Mouse (Mus musculus) hindbrain, embryonic 14.5 days (tissue): ENCODE measurements around the gene Trim7. TPM values are rescaled to one million over a fixed set of nuclear protein-coding genes. Genes with fewer than 3 reads are reported as not detected.
"Not testable (repeated sequence)": the region's sequence is repeated elsewhere in the genome, so short reads cannot be mapped to it uniquely, and the experiment has no call there.

Experiments
- ATAC-seq: fragments of 200-750 bp; cut with Nextera tagmentation; 2 replicates; pipeline ENCODE4 v1.8.0; 2017; ENCODE audit warnings: moderate number of reproducible peaks, mild to moderate bottlenecking, moderate TSS enrichment, moderate library complexity; ENCODE audit not compliant: low FRiP score
- DNase-seq: peaks from one replicate; pipeline ENCODE4 v3.0.0-alpha.2; 2015; ENCODE audit warnings: low spot score
- H3K27ac ChIP-seq: fragments of 300-500 bp; sonication (generic); 2 replicates; pipeline ENCODE4 v1.5.1; 2014; ENCODE audit warnings: mild to moderate bottlenecking, moderate library complexity
- H3K27me3 ChIP-seq: fragments of 300-500 bp; sonication (generic); 2 replicates; pipeline ENCODE4 v1.6.1; 2014; ENCODE audit warnings: mild to moderate bottlenecking, low read length, mixed read lengths; ENCODE audit not compliant: control insufficient read depth, insufficient read depth
- H3K36me3 ChIP-seq: fragments of 300-500 bp; sonication (generic); replicated peaks from 2 replicates; pipeline ENCODE4 v1.6.1; 2014; ENCODE audit not compliant: control insufficient read depth, insufficient read depth
- H3K4me1 ChIP-seq: fragments of 300-500 bp; sonication (generic); replicated peaks from 2 replicates; pipeline ENCODE4 v1.6.1; 2014; ENCODE audit warnings: antibody characterized with exemption, low read length, mixed read lengths; ENCODE audit not compliant: control insufficient read depth, insufficient read depth
- H3K4me2 ChIP-seq: fragments of 300-500 bp; sonication (generic); replicated peaks from 2 replicates; pipeline ENCODE4 v1.6.1; 2014; ENCODE audit warnings: mild to moderate bottlenecking, moderate library complexity
- H3K4me3 ChIP-seq: fragments of 300-500 bp; sonication (generic); replicated peaks from 2 replicates; pipeline ENCODE4 v1.5.1; 2014; ENCODE audit warnings: mild to moderate bottlenecking, low read length
- H3K9ac ChIP-seq: fragments of 300-500 bp; sonication (generic); 2 replicates; pipeline ENCODE4 v1.6.1; 2014
- H3K9me3 ChIP-seq: fragments of 300-500 bp; sonication (generic); 2 replicates; pipeline ENCODE4 v1.6.1; 2016; ENCODE audit warnings: low read length; ENCODE audit not compliant: control insufficient read depth
- WGBS: fragments of 180-500 bp; shearing (Covaris S2); extraction: QIAGEN DNeasy Blood & Tissue Kit; methylation state at CpG from one replicate; pipeline ENCODE4 v1.1.7; 2014; 5-methylcytosine and 5-hydroxymethylcytosine counted together
- polyA plus RNA-seq: library from polyadenylated mRNA; unstranded; fragments of >200 nt; fragmentation: Nextera tagmentation; extraction: Ambion mirVana; gene quantifications from 2 replicates; pipeline ENCODE4 v1.2.1, GENCODE M21; 2014

Gene Trim7
- polyA plus RNA-seq, 1 experiment from 2014 or later = 2.5 TPM

GRCm38 (mm10) chr11:48898812-48899431 lies 73.0 kb downstream of the Trim7 start:
- DNase-seq (no peak), ATAC-seq (no peak)
- Histone ChIP-seq H3K27ac (no peak overlapping the region), H3K4me3 (no peak overlapping the region), H3K9ac (no peak overlapping the region), H3K9me3 (no peaks in the 10 kb centered on the region), H3K4me1 (no peaks in the 10 kb centered on the region), H3K27me3 (no peaks in the 10 kb centered on the region), H3K36me3 (no peaks in the 10 kb centered on the region), H3K4me2 (no peak overlapping the region)
- WGBS = 81% methylated on average over 2 of the region's 2 CpGs

- not testable (repeated sequence) for H3K4me3 ChIP-seq, H3K9me3 ChIP-seq, H3K27ac ChIP-seq, H3K27me3 ChIP-seq, H3K36me3 ChIP-seq, H3K9ac ChIP-seq, DNase-seq, H3K4me1 ChIP-seq, ATAC-seq, H3K4me2 ChIP-seq
- 77% methylated on average over 6 of the region's 6 CpGs for WGBS
These were observed 75.0 kb downstream of the Trim7 start for GRCm38 (mm10) chr11:48900654-48901566.

GRCm38 (mm10) chr11:48901567-48901930 lies 75.6 kb downstream of the Trim7 start:
- not testable (repeated sequence) for H3K4me3 ChIP-seq, DNase-seq, H3K4me1 ChIP-seq, H3K9ac ChIP-seq, H3K27ac ChIP-seq, H3K9me3 ChIP-seq, ATAC-seq, H3K4me2 ChIP-seq, H3K36me3 ChIP-seq, H3K27me3 ChIP-seq
- 89% methylated on average over 1 of the region's 1 CpGs for WGBS

Other genes starting within 250 kb of the Trim7 start
- 418 and 454 TPM in 2 replicates for gene Rack1, start 25.8 kb upstream of the Trim7 start, polyA plus RNA-seq
- gene Trim41, start 8.8 kb upstream of the Trim7 start, polyA plus RNA-seq = 4.6 and 5.6 TPM in 2 replicates
- gene Gm12184, start 515 bp downstream of the Trim7 start, polyA plus RNA-seq = 1.6 and 2.4 TPM in 2 replicates
- gene Irgm1, start 45.5 kb downstream of the Trim7 start, polyA plus RNA-seq = 4.0 and 4.2 TPM in 2 replicates
- 0.16 and 0.74 TPM in 2 replicates for gene Gm5431, start 76.1 kb downstream of the Trim7 start, polyA plus RNA-seq
- 2.0 and 2.1 TPM in 2 replicates for gene Psme2b, start 120.0 kb downstream of the Trim7 start, polyA plus RNA-seq
- not detected in 2 replicates for gene Olfr56, start 152.7 kb downstream of the Trim7 start, polyA plus RNA-seq
- gene 9930111J21Rik1, start 153.3 kb downstream of the Trim7 start, polyA plus RNA-seq = 0.39 and 0.51 TPM in 2 replicates
- 0.08 TPM in 1 of 2 replicates, not detected in the other for gene Gm12185, start 166.1 kb downstream of the Trim7 start, polyA plus RNA-seq
- not detected in 2 replicates for gene Tgtp1, start 168.0 kb downstream of the Trim7 start, polyA plus RNA-seq
- gene 9930111J21Rik2, start 225.1 kb downstream of the Trim7 start, polyA plus RNA-seq = 0.21 and 0.41 TPM in 2 replicates
- gene Tgtp2, start 238.1 kb downstream of the Trim7 start, polyA plus RNA-seq = not detected in 2 replicates